Mouse (Mus musculus) heart, postnatal 0 days (tissue): ENCODE results near the gene Tbrg4.

Experiments used
- CTCF ChIP-seq: IDR thresholded peaks from 2 replicates; pipeline ENCODE4 v1.5.1; 2016; ENCODE audit warnings: antibody characterized with exemption, control low read depth, low read depth
- EP300 ChIP-seq: IDR thresholded peaks from 2 replicates; pipeline ENCODE4 v1.6.1; 2016; ENCODE audit warnings: antibody characterized with exemption, low read depth

DNA sequence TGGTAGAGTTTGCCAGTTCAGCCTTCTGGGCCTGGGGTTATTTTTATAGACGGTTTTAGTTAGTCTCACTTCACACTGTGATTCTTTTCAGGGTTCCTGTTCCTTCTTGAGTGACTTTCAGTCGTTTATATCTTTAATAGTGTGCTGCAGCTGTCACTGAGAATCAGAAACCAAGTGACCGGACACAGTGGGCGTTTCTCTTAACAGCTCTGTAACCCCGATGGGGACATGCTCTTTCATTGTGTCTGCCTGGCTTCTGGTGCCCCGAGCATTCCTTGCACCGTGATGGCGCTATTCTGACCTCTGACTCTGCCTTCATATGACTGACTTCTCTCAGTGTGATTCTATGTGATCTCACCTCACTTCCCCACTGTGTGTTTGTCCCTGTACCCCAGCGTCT lies 43.2 kb upstream of the Tbrg4 start:
- TF ChIP-seq CTCF (no peak), EP300 (no peak)
